Mouse (Mus musculus) ES-E14 (cell line): Measurements from ENCODE around the gene Magea1. TPM values are rescaled to one million over a fixed set of nuclear protein-coding genes. Genes with fewer than 3 reads are reported as not detected.
"Not testable (repeated sequence)": the region's sequence is repeated elsewhere in the genome, so short reads cannot be mapped to it uniquely, and the experiment has no call there.

Experiments
- DNase-seq: peaks from one replicate; pipeline ENCODE4 v3.0.0-alpha.2; 2013; ENCODE audit warnings: low read depth, low spot score
- H3K27ac ChIP-seq: 2 replicates; pipeline ENCODE4 v1.5.1; 2012; ENCODE audit warnings: low read depth, mild to moderate bottlenecking, low read length, moderate library complexity, mixed read lengths; ENCODE audit not compliant: poor library complexity, insufficient read depth, severe bottlenecking
- H3K36me3 ChIP-seq: 2 replicates; pipeline ENCODE4 v1.6.1; 2012; ENCODE audit warnings: mild to moderate bottlenecking, low read length, moderate library complexity, mixed read lengths; ENCODE audit not compliant: control insufficient read depth, poor library complexity, insufficient read depth, severe bottlenecking
- H3K4me1 ChIP-seq, 2 experiments: fragments of 150-350 bp in 1 of 2; sonication (generic) in 1 of 2; 2 replicates each; pipeline ENCODE4 v1.6.1; 2012; ENCODE audit warnings: low read length in 2 of 2, mild to moderate bottlenecking in 1 of 2, mixed read lengths in 1 of 2; ENCODE audit not compliant: control insufficient read depth in 2 of 2, insufficient read depth in 2 of 2, poor library complexity in 1 of 2
- H3K4me3 ChIP-seq, 2 experiments: fragments of 150-350 bp in 1 of 2; sonication (generic) in 1 of 2; 2 replicates each; pipeline ENCODE4 v1.5.1; 2012; ENCODE audit warnings: low read length in 2 of 2, low read depth in 1 of 2, mild to moderate bottlenecking in 1 of 2, mixed read lengths in 1 of 2; ENCODE audit not compliant: insufficient read depth in 1 of 2, poor library complexity in 1 of 2, severe bottlenecking in 1 of 2
- H3K9ac ChIP-seq: 2 replicates; pipeline ENCODE4 v1.6.1; 2012; ENCODE audit warnings: low read depth, mild to moderate bottlenecking, low read length, mixed read lengths; ENCODE audit not compliant: poor library complexity, insufficient read depth, severe bottlenecking
- H3K9me3 ChIP-seq: fragments of 150-350 bp; sonication (generic); 2 replicates; pipeline ENCODE4 v1.6.1; 2012; ENCODE audit warnings: low read depth, mild to moderate bottlenecking, low read length; ENCODE audit not compliant: control insufficient read depth, insufficient read depth
- CHD2 ChIP-seq: IDR thresholded peaks from 2 replicates; pipeline ENCODE4 v1.6.1; 2014; ENCODE audit warnings: mild to moderate bottlenecking, low read depth, low read length, inconsistent platforms
- HCFC1 ChIP-seq: IDR thresholded peaks from 2 replicates; pipeline ENCODE4 v1.6.1; 2012; ENCODE audit warnings: low read length, inconsistent platforms, borderline replicate concordance; ENCODE audit not compliant: insufficient read depth
- MAFK ChIP-seq: IDR thresholded peaks from 2 replicates; pipeline ENCODE4 v1.6.1; 2014; ENCODE audit warnings: mild to moderate bottlenecking, low read depth, low read length, inconsistent platforms; ENCODE audit not compliant: insufficient read depth
- ZNF384 ChIP-seq: IDR thresholded peaks from 2 replicates; pipeline ENCODE4 v1.6.1; 2012; ENCODE audit warnings: low read depth, low read length, inconsistent platforms
- in situ Hi-C, 2 experiments: fragments of 600-800 bp; cut with MboI; formaldehyde crosslinking; loops; one replicate each; pipeline ENCODE4 v1.15.1; 2025; ENCODE audit warnings: low sequenced_read_pairs in 2 of 2, inconsistent platforms in 1 of 2; ENCODE audit not compliant: unreplicated experiment in 2 of 2
- total RNA-seq: library from RNA; depleted of rRNA; stranded (reverse); fragments of 300-350 nt; gene quantifications from 2 replicates; pipeline ENCODE4 v1.2.3, GENCODE M21; 2012; rRNA removed

Gene Magea1
- not detected in 2 replicates for total RNA-seq

DNA sequence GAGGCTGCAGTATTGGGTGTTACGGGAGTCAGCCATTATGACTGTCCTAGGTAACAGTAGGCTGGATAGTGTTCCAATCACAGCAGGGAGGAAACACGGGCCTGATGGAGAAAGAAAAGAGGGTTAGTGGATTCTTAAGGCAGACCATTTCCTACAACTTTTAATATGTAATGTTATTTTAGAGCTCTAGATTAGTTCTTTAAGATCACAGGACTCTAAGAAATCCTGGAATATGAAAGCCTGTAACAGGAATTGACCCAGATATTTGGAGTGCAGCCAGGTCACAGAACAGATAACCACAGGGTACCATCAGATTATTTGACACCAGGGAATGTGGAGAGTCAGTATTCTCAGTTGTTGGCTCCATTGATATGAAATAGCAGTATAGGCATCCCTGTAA lies at the start of gene Magea1:
Gene Magea1 (minus strand): TSS at position 101 of the 400 bp plus-strand sequence.
- not testable (repeated sequence) for H3K9ac ChIP-seq

DNA sequence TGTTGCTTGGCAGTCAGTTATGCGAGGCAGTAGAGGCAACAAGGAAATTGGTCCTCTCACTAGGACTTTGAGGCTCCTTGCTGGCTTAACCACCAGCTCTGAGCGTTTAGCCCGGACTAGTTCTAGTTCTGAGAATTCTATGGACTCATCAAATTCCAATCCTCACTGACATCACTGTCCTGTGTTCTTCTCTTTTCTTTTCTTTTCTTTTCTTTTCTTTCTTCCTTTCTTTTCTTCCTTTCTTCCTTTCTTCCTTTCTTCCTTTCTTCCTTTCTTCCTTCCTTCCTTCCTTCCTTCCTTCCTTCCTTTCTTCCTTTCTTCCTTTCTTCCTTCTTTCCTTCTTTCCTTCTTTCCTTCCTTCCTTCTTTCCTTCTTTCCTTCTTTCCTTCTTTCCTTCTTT lies 38.7 kb upstream of the Magea1 start, which contains the start of gene Cldn34b2:
Gene Cldn34b2 (minus strand): TSS at position 101 of the 400 bp plus-strand sequence.
- H3K9me3 ChIP-seq, H3K27ac ChIP-seq, H3K36me3 ChIP-seq, H3K9ac ChIP-seq, DNase-seq, H3K4me3 ChIP-seq, in situ Hi-C loops, H3K4me1 ChIP-seq: not testable (repeated sequence)

More for the DNA sequence above, at the start of gene Magea1:
- in situ Hi-C loops, H3K9me3 ChIP-seq, H3K36me3 ChIP-seq, H3K4me3 ChIP-seq, H3K27ac ChIP-seq, H3K4me1 ChIP-seq, DNase-seq: not testable (repeated sequence)

DNA sequence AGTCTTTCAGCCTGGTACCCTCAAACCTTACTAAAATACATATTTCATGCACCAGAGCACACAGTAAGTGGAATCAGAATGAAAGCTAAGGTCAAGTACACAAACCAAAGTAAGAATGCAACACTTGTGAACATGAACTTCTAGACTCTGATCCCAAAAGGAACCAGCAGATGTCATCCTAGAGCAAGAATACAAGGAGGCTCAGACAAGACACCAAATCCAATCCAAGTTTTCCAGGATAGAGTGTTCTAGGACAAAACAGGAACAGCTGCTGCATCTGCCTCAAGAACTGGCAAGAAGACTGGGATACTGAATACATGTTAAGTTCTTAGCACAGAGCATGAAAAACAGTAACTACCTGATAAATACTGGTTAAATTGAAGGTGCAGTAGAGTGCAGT lies 8.4 kb upstream of the Magea1 start:
- in situ Hi-C loops, result no loop called here
- DNase-seq, result no peak
- no peaks in the 10 kb centered on the region for H3K9me3 ChIP-seq
- H3K4me1 ChIP-seq, result no peaks in the 10 kb centered on the region
- no peaks in the 10 kb centered on the region for H3K36me3 ChIP-seq
- H3K9ac ChIP-seq, result no peak overlapping the region
- no peak overlapping the region for H3K27ac ChIP-seq
- no peak overlapping the region for H3K4me3 ChIP-seq
- no peak for TF ChIP-seq ZNF384
- no peak for TF ChIP-seq MAFK
- TF ChIP-seq CHD2, result no peak
- TF ChIP-seq HCFC1, result no peak

DNA sequence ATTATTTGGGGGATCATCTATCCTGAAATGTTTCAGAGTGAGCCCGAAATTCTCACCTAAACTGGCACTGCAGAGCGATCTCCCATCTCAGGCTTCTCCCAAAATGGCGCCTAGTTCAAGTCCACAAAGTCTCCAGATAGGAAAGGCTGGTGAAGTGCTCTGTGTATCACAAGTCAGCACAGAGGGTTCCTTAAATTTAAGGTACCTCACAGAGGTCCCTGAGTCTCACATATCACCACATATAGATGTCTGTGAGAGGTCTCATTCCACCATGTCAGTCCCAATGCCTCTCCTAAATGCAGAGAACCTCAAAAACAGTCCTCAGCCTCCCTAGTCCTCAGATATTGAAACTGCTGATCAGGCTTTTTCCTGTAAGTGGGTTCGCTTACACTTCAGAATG lies 4.0 kb upstream of the Magea1 start, which contains the start of gene Magea2:
Gene Magea2 (minus strand): TSS at position 101 of the 400 bp plus-strand sequence.
- H3K9me3 ChIP-seq, H3K27ac ChIP-seq, H3K4me1 ChIP-seq, H3K36me3 ChIP-seq, H3K9ac ChIP-seq, in situ Hi-C loops, H3K4me3 ChIP-seq, DNase-seq: not testable (repeated sequence)

DNA sequence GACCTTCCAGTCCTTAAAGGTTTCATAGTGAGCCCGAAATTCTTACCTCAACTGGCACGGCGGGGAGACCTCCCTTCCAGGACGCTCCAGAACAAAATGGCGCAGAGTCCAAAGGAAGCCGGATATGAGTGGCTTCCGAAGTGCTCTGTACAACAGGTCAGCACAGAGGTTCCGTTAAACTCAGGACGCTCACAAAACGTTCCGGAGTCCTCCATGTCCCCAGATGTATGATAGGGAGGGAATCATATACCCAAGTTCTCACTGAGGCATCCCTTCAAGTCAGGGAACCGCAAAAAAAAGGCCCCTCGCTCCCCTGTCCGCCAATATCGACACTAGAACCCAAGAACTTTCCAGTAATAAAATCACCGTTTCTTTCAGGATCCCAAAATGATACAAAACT lies 26.5 kb downstream of the Magea1 start, which contains the start of gene Magea5:
Gene Magea5 (minus strand): TSS at position 101 of the 400 bp plus-strand sequence.
- H3K9me3 ChIP-seq, DNase-seq, H3K4me1 ChIP-seq, H3K9ac ChIP-seq, H3K4me3 ChIP-seq, H3K27ac ChIP-seq, H3K36me3 ChIP-seq, in situ Hi-C loops: not testable (repeated sequence)

Other genes with a start within 250 kb of the Magea1 start
- not detected in 2 replicates for gene Cldn34b1, start 199.5 kb downstream of the Magea1 start, total RNA-seq
- 0.36 TPM in 1 of 2 replicates, not detected in the other for gene Magea6, start 153.8 kb downstream of the Magea1 start, total RNA-seq
- 0.22 TPM in 1 of 2 replicates, not detected in the other for gene Magea3, start 140.3 kb downstream of the Magea1 start, total RNA-seq
- gene Magea8, start 93.9 kb downstream of the Magea1 start, total RNA-seq, result 1.1 TPM in 1 of 2 replicates, not detected in the other
- gene Magea5, start 26.6 kb downstream of the Magea1 start, total RNA-seq, result 1.1 TPM in 1 of 2 replicates, not detected in the other
- gene Magea2, start 3.9 kb upstream of the Magea1 start, total RNA-seq, result 0.31 TPM in 1 of 2 replicates, not detected in the other
- gene Cldn34b2, start 38.6 kb upstream of the Magea1 start, total RNA-seq, result not detected in 2 replicates
- gene Sat1, start 126.7 kb upstream of the Magea1 start, total RNA-seq, result 50.5 and 111 TPM in 2 replicates
- gene Acot9, start 172.7 kb upstream of the Magea1 start, total RNA-seq, result 44.2 and 60.4 TPM in 2 replicates